Mouse (Mus musculus) C2C12 (cell line): ENCODE results near the gene Slc25a5. TPM values are rescaled to one million over a fixed set of nuclear protein-coding genes. Genes with fewer than 3 reads are reported as not detected.

Source experiments
- H3K27me3 ChIP-seq: one replicate; pipeline ENCODE4 v1.6.1; 2011; ENCODE audit not compliant: control insufficient read depth, insufficient read depth, insufficient read length
- H3K36me3 ChIP-seq: one replicate; pipeline ENCODE4 v1.6.1; 2011; ENCODE audit not compliant: control insufficient read depth, insufficient read depth
- H3K4me3 ChIP-seq: one replicate; pipeline ENCODE4 v1.5.1; 2011; ENCODE audit warnings: mild to moderate bottlenecking, control low read depth; ENCODE audit not compliant: poor library complexity, insufficient read depth, severe bottlenecking
- H3K79me2 ChIP-seq: one replicate; pipeline ENCODE4 v1.6.1; 2011; ENCODE audit not compliant: control insufficient read depth, insufficient read depth
- H3K79me3 ChIP-seq: one replicate; pipeline ENCODE4 v1.6.1; 2011; ENCODE audit warnings: low read depth, control low read depth
- H3ac ChIP-seq: one replicate; pipeline ENCODE3; 2011; ENCODE audit warnings: low read depth; ENCODE audit not compliant: control insufficient read depth, insufficient read length
- CEBPB ChIP-seq: IDR thresholded peaks from one replicate; pipeline ENCODE4 v1.6.1; 2011; ENCODE audit warnings: low read depth, mild to moderate bottlenecking, control low read depth, moderate library complexity
- CTCF ChIP-seq: IDR thresholded peaks from one replicate; pipeline ENCODE4 v1.5.1; 2011; ENCODE audit not compliant: control insufficient read depth, insufficient read depth, insufficient read length
- FOSL1 ChIP-seq: IDR thresholded peaks from one replicate; pipeline ENCODE4 v1.8.0; 2011; ENCODE audit warnings: mild to moderate bottlenecking, low read length; ENCODE audit not compliant: poor library complexity, insufficient read depth, severe bottlenecking
- MAX ChIP-seq: IDR thresholded peaks from one replicate; pipeline ENCODE4 v1.6.1; 2011; ENCODE audit warnings: mild to moderate bottlenecking, control low read depth
- MYOD1 ChIP-seq: IDR thresholded peaks from one replicate; pipeline ENCODE4 v1.6.1; 2011; ENCODE audit warnings: low read depth; ENCODE audit not compliant: control insufficient read depth, insufficient read length
- MYOG ChIP-seq: IDR thresholded peaks from one replicate; pipeline ENCODE4 v1.6.1; 2011; ENCODE audit not compliant: control insufficient read depth, insufficient read length; ENCODE audit errors: extremely low read depth
- USF1 ChIP-seq: IDR thresholded peaks from one replicate; pipeline ENCODE4 v1.6.1; 2011; ENCODE audit warnings: low read depth, mild to moderate bottlenecking, control low read depth, moderate library complexity
- polyA plus RNA-seq: library from polyadenylated mRNA; unstranded; fragments of >200 nt; fragmentation: generic; extraction: Trizol; gene quantifications from one replicate; pipeline ENCODE4 v1.2.1, GENCODE M21; 2012; ENCODE audit warnings: missing spikeins

The Slc25a5 gene
- polyA plus RNA-seq, 1 experiment, result 988 TPM

GRCm38 (mm10) chrX:36820201-36820600 lies 24.8 kb downstream of the Slc25a5 start:
- peak; percentile 4 for TF ChIP-seq CTCF
- TF ChIP-seq USF1, result no peak
- no peaks in the 10 kb centered on the region for H3K36me3 ChIP-seq
- H3K27me3 ChIP-seq, result no peaks in the 10 kb centered on the region
- no peak overlapping the region for H3ac ChIP-seq
- no peaks in the 10 kb centered on the region for H3K79me3 ChIP-seq
- no peaks in the 10 kb centered on the region for H3K79me2 ChIP-seq
- H3K4me3 ChIP-seq, result no peak overlapping the region

- TF ChIP-seq MYOG, result no peak
- TF ChIP-seq MAX, result no peak
- no peak for TF ChIP-seq USF1
- no peak for TF ChIP-seq FOSL1
- TF ChIP-seq MYOD1, result no peak
- TF ChIP-seq CEBPB, result no peak
- TF ChIP-seq CTCF, result no peak
- no peaks in the 10 kb centered on the region for H3K79me3 ChIP-seq
- no peaks in the 10 kb centered on the region for H3K79me2 ChIP-seq
- no peak overlapping the region for H3ac ChIP-seq
- H3K27me3 ChIP-seq, result no peaks in the 10 kb centered on the region
- no peaks in the 10 kb centered on the region for H3K36me3 ChIP-seq
- H3K4me3 ChIP-seq, result no peak overlapping the region
These were observed 28.7 kb downstream of the Slc25a5 start for GRCm38 (mm10) chrX:36823932-36824711.

GRCm38 (mm10) chrX:36825032-36825431 lies 29.6 kb downstream of the Slc25a5 start:
- H3K27me3 ChIP-seq, result no peaks in the 10 kb centered on the region
- TF ChIP-seq MYOG (no peak), USF1 (no peak), FOSL1 (no peak)
- H3ac ChIP-seq, result no peak overlapping the region

GRCm38 (mm10) chrX:36826873-36827272 lies 31.4 kb downstream of the Slc25a5 start:
- TF ChIP-seq CEBPB, result no peak
- no peak for TF ChIP-seq USF1
- no peak for TF ChIP-seq FOSL1
- TF ChIP-seq MAX, result no peak
- TF ChIP-seq MYOD1, result no peak
- no peak for TF ChIP-seq CTCF
- TF ChIP-seq MYOG, result no peak
- no peak overlapping the region for H3ac ChIP-seq
- H3K36me3 ChIP-seq, result no peaks in the 10 kb centered on the region
- no peaks in the 10 kb centered on the region for H3K79me2 ChIP-seq
- H3K27me3 ChIP-seq, result no peaks in the 10 kb centered on the region
- no peaks in the 10 kb centered on the region for H3K79me3 ChIP-seq
- no peak overlapping the region for H3K4me3 ChIP-seq

More at GRCm38 (mm10) chrX:36825032-36825431, 29.6 kb downstream of the Slc25a5 start:
- Histone ChIP-seq H3K36me3 (no peaks in the 10 kb centered on the region), H3K4me3 (no peak overlapping the region), H3K79me2 (no peaks in the 10 kb centered on the region), H3K79me3 (no peaks in the 10 kb centered on the region)

- no peak overlapping the region for H3K4me3 ChIP-seq
- no peak overlapping the region for H3ac ChIP-seq
- H3K79me2 ChIP-seq, result no peaks in the 10 kb centered on the region
- H3K36me3 ChIP-seq, result no peaks in the 10 kb centered on the region
- TF ChIP-seq FOSL1, result no peak
- TF ChIP-seq MYOG, result no peak
- no peak for TF ChIP-seq USF1
- TF ChIP-seq MYOD1, result no peak
- no peak for TF ChIP-seq MAX
- TF ChIP-seq CEBPB, result no peak
- TF ChIP-seq CTCF, result no peak
- H3K79me3 ChIP-seq, result no peaks in the 10 kb centered on the region
- H3K27me3 ChIP-seq, result no peaks in the 10 kb centered on the region
These were observed 34.8 kb downstream of the Slc25a5 start for GRCm38 (mm10) chrX:36830271-36830670.

- Histone ChIP-seq H3K79me2 (no peaks in the 10 kb centered on the region), H3K79me3 (no peaks in the 10 kb centered on the region), H3K4me3 (no peak overlapping the region), H3K27me3 (no peaks in the 10 kb centered on the region), H3K36me3 (no peaks in the 10 kb centered on the region), H3ac (no peak overlapping the region)
- no peak for TF ChIP-seq CTCF
- TF ChIP-seq FOSL1, result no peak
- no peak for TF ChIP-seq USF1
- peak; percentile 74 for TF ChIP-seq MYOD1
- no peak for TF ChIP-seq MYOG
- TF ChIP-seq CEBPB, result no peak
These were observed 36.2 kb downstream of the Slc25a5 start for GRCm38 (mm10) chrX:36831632-36832031.
